Mouse (Mus musculus) layer of hippocampus, adult 18-20 months (tissue): ENCODE results near the gene Fgfr1op2. TPM values are rescaled to one million over a fixed set of nuclear protein-coding genes. Genes with fewer than 3 reads are reported as not detected.
"Not testable (repeated sequence)": the region's sequence is repeated elsewhere in the genome, so short reads cannot be mapped to it uniquely, and the experiment has no call there.

ENCODE experiments used
- DNase-seq, 2 experiments: peaks; one replicate each; pipeline ENCODE4 v3.0.0; 2022; ENCODE audit warnings: low spot score in 2 of 2
- long read RNA-seq: library from polyadenylated mRNA; stranded (forward); transcript quantifications from one replicate; pipeline ENCODE4 v2.0.0, GENCODE M21; 2021
- total RNA-seq, 2 experiments: library from RNA; stranded (reverse); gene quantifications; 2 replicates each; pipeline ENCODE4 v1.2.3; 2021

Fgfr1op2 gene
- total RNA-seq, result 100 to 1,000 TPM; 109 to 112 TPM
- long read RNA-seq, transcript Fgfr1op2-203 (6 exons, 2,766 nt), result major isoform, 246 of 281 reads
- long read RNA-seq, transcript Fgfr1op2-204 (7 exons, 2,880 nt), result minor isoform, 19 of 281 reads
- long read RNA-seq, transcript Fgfr1op2-202 (5 exons, 918 nt), result minor isoform, 5 of 281 reads
- long read RNA-seq, partial matches to known transcripts, result 2 of 281 reads
- long read RNA-seq, other reads (novel, unspliced or antisense), result 9 of 281 reads

DNA sequence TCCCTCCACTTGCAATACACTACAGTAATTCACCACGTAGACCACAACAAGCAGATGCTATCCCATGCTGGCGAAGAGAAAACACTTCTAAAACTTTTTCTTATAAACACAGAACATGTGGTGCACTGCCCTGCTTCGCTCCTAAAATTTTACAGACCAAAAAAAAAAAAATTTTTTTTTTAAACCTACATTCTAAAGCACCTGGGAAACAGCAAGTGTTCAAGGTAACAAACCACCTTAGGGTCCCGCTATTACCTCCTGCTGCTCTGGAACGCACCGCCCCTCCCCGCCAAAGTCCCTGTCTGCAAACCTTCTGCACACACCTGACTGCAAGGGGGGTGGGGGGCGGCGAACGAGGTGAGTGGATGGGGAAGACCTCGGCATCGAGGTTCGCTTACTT, at the start of gene Fgfr1op2:
Gene Fgfr1op2, plus strand, starts transcription at position 301 of the 400 bp plus-strand sequence.
- DNase-seq, result no peak

DNA sequence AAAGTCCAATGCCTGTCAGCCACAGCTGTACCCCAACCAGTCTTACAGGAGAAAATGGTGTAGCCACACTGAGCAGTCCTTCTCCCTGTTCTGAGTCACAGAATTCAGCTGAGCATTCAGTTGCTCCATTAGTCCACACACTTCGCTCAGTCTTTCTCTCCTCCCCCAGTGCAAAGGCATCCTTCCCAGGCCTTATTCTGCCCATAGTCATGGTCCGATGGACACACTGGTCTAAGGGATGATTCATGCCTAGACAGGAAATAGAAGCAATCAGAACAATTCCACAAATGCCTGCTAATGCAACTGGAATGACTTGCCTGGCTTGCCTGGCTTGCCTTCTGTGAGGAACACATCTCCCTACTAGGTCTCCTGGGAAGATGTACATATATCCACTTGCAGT, 49.5 kb upstream of the Fgfr1op2 start:
- no peak for DNase-seq

DNA sequence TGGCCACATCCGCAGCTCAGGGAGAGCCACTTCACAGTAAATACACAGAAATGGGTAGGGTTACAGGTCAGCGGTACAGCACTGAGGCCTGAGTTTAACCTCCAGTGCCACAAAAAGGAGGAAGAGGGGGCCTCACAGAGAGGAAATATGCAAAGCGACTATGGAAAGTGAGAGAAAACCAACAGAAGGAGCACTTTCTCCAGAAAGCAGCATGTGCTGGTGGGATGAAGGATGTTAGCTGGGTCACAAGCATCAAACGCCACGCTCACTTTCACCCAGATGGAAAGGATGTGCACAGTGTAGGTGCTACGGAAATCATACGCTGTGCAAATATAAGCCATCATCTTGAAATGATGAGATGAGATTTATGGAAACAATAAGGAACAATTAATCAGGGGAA, 46.6 kb upstream of the Fgfr1op2 start:
- DNase-seq, result no peak

DNA sequence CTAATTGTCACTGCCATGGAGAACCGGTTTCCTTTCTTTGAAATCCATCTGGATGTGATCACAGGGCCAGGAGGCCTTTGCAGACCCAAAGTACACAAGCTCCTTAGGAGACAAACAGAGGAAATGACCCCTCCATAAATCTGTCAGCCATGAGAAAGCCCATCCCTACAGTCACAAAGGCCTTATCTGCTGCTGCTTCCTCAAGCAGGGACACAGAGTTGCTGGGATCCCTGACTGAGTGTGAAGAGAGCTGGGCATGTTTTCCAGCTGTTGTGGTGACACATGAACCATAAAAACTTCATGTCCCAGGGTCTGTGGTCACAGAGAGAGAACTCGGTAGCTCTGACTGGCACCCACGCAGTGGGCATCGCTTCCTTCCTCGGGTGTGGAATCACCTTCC, 46.2 kb upstream of the Fgfr1op2 start:
- DNase-seq, result no peak

DNA sequence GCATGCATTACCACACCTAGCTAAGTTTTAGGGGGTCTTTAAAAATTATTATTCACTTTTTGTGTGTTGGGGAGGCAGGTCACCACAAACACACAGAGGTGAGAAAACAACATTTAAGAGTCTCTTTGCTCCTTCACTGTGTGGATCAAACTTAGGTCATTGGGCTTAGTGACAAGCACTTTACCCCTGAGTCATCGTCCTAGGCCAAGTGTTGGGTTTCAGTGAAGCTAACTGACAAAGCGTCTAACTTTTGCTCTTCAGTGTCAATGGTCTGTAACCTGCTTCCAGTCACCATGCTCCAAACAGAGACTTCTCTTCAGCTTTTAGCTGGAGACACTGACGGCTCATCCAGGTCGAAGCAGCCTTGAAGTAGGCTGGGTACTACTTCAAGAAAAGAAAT, 43.9 kb upstream of the Fgfr1op2 start:
- no peak for DNase-seq

DNA sequence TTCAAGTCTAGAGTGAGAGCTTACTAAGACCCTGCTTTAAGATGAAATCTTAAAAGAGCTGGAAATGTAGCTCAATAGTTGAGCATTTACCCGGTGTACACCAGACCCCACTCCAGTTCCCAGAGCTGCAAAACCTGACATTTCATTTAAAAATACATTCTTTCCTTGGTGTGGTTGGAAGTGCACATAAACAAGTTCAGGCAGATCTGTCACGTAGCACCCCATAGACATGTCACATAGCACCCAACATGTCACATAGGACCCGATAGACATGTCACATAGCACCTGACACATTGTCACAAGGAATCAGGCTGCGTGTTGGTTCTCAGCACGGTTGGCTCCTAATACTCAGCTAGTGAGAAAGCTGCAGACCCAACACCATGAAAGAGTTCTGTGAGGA, 41.5 kb upstream of the Fgfr1op2 start:
- no peak for DNase-seq

DNA sequence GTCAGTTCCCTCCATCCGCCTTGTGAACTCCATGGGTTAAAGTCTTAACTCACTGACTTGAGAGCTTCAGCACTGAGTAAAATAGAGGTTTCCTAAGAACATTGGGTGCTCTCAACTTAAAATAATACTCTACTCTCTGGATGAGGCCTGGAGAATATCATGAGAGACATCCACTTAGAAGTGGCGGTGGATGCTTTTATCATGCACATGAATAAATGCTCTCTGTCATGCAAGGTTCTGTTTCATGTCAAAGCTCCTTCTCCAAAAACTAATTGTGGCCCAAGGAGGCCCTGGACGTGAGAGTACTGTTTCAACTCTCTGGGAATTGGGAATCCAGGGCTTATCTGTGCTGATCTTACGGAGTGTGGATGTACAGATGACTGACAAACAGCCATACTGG, 39.9 kb upstream of the Fgfr1op2 start:
- DNase-seq, result no peak

DNA sequence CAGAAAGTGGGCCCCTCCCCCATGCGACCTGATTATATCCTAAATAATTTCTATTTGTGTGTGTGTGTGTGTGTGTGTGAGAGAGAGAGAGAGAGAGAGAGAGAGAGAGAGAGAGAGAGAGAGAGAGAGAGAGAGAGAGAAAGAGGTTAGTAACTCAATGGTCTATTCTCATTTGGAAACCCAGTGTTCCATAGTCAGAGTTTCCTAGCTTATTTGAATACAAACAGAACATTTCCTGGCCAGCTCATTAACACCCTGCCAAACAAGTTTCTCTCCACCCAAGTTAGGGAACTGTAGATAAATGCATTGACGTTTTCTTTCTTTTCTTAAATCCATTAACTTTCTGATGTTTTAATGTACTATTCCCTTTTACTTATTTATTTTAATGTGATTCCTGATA, 38.9 kb upstream of the Fgfr1op2 start:
- no peak for DNase-seq

DNA sequence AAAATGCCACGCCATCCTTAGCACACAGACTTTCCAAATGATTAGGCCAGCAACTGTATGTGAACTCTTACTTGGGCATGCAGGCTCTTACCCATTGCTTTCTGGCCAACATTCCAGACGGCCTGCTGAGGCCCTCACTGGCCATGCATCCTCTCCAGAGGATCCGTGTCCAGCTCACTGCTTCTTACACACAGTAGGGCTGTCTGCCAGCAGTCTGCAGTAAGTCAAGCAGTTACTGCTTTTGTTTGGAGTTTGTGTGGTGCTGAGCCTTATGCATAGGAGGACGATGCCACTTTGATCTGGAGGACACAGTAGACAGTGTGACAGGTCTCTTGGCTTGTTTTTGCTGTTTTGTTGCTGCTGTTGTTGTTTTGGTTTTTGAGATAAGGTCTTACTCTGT, 38.3 kb upstream of the Fgfr1op2 start:
- DNase-seq, result no peak

DNA sequence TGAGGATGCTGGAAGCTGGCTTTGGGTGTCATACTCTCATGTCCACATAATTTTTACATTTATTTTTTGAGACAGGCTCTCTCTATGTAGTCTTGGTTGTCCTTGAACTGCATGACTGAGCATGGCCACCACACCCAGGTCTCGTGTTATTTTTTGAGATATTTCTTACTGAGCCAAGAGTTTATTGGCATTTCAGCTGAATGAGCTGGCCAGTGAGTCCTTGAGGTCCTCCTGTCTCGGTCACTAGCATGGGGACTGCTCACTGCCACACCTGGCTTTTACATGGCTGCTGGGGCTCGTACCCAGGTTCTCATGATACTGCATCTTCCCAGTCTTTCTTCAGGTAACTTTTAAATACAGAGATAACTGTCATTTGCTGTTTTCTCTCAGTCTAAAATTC, 36.6 kb upstream of the Fgfr1op2 start:
- no peak for DNase-seq

DNA sequence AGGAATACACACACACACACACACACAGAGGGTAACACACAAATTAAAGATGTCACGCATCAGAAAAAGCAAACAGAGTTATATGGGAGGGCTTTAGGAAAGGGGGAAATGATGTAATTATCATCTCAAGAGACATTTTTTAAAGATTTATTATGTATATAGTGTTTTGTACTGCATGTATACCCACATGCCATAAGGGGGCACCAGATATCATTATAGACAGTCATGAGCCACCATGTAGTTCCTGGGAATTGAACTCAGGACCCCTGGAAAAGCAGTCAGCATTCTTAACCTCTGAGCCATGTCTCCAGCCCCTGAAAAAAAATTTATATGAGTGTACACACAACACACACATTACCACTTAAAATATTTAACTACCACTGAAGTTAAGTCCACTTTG, 32.4 kb upstream of the Fgfr1op2 start:
- DNase-seq, result no peak

DNA sequence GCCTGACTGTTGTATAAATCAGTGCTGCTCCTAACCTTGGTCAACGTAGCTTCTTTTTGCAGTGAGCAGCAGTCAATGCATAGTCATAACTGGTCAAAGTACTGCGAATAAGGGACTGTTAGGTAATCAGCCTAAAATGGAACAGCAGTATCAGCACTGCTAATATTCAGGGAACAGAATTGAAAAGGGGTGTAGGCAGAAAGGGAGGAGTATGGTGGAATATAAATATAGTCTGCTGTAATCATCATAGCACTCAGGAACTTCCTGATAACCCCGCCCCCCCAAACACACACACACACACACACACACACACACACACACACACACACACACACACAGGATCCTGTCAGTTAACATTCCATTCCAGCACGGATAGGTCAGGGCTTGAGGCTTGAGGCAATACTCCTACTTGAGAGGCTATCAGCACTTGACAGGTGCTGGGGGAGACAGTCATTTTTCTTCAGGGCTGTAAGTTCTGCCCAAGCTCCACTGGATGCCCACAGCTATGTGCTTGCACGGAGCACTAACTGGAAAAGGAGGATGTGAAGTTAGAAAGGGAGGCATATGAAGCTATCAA, 31.6 kb upstream of the Fgfr1op2 start:
- no peak for DNase-seq

DNA sequence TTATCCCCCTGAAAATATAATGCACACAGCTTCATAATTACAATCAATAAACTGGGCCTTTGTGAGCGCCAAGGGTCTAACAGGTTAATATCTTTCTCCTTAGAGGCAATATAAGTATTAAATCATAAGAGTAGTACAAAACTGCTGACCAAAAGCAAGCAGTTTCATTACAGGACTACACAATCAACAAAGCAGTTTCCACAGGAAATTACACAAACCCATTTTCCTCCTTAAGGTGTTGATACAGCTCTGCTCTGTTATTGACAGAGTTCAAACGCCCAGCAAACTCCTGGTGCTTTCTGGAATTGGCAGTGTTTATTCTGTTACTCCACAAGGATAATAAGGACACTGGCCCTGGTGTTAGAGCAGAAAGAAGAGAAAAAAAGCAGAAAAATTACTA, 26.6 kb upstream of the Fgfr1op2 start:
- DNase-seq, result no peak

DNA sequence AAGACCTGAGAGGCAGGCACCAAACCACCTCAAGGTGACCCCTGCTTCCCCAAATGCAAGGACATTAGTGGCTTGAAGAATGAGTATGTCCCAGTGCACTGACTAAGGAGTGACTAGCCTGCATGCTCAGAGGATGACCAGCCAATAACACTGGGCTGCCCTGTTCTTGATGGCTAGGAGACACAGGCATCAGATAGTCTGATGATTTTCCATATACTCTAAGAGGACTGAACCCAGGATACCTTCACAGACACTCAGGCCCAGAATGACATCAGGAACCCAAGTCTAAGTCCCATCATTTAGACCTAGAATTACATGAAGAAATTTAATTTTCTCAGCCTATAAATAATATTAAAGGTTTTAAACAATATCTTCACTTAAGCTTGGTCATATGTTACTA, 25.7 kb upstream of the Fgfr1op2 start:
- no peak for DNase-seq

DNA sequence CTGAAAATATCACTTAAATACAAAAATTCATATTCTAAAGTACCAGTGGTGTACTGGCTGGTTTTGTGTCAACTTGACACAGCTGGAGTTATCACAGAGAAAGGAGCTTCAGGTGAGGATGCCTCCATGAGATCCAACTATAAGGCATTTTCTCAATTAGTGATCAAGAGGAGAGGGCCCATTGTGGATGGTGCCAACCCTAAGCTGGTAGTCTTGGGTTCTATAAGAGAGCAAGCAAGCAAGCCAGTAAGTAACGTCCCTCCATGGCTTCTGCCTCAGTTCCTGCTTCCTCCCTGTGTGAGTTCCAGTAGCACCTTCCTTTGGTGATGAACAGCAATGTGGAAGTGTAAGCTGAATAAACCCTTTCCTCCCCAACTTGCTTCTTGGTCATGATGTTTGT, 14.5 kb upstream of the Fgfr1op2 start:
- not testable (repeated sequence) for DNase-seq

DNA sequence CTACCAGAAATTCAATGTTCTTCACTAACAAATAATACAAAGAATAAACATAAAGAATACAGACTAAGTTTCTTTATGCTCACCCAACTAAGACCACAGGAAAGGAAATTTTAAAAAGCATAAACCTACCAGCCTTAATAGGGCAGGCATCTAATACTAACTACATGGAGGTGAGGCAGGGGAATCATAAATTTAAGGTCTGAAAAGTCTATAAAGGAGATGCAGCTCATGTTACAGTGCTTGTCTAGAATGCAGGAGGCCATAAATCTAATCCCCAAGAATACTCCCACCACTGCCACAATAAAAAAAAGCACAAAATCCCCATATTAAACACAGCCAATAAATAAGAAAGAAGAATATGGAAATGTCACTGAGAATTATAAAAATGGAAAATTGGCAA, 4.9 kb upstream of the Fgfr1op2 start:
- no peak for DNase-seq

DNA sequence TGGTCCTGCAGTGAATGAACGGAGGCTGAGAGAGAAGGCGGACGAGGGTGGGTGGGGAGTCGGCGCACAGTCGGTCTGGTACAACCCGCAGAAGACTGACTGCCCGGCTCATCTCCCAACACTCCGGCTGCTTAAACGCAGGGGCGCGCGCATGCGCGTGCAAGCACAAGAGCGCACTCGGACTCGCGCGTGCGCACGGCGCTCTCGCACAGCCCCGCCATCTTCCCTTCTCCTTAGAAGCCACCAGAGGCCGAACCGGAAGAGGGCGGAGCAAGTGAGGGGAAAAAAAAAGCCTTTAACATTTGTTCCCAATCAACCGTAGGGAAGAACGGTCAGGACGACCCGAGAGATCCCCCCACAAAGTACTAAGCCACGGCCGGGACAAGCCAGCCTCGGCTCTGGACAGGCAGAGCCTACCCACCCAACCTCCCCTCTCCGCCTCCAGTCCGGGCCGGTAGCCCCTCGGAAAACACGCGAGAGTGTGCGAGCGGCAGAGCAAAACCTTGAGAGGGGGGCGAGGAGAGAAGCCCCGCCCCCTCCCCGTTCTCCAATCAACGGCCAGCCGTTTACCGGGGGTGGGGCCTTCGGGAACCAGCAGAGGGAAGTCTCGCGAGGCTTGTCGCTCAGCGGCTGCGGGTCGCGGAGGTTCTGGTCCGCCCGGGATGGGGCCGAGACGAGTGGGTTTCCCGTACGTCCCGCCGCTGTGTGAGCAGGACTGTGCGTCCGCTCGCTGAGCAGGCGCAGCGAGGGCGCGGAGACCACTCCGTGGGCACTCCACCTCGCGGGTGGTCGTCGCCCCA, 507 bp downstream of the Fgfr1op2 start, which contains the start of gene Ints13:
Gene Ints13, minus strand, starts transcription at position 526 of the 800 bp plus-strand sequence.
- DNase-seq, result peak; percentile 95 to 98

DNA sequence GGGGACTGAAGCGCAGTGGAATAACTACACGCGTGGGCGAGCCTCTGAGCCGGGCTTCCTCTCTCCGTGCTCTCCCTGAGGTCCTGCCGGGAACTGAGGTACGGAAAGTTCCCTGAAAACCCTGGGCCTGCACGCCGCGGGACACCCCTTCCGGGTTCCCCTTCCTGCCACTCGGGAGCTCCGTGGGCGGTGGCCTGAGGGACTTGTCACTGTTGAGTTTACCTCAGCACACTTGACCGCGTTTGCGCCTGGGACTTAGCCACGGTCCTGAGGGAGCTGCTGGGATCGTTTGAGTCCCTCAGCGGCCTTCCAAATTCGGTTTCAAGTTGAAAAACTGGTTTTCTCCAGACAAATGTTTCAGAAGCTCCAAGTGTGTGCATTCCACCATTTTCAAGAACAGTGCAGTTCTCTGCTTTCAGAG, 1.1 kb downstream of the Fgfr1op2 start:
- no peak for DNase-seq

DNA sequence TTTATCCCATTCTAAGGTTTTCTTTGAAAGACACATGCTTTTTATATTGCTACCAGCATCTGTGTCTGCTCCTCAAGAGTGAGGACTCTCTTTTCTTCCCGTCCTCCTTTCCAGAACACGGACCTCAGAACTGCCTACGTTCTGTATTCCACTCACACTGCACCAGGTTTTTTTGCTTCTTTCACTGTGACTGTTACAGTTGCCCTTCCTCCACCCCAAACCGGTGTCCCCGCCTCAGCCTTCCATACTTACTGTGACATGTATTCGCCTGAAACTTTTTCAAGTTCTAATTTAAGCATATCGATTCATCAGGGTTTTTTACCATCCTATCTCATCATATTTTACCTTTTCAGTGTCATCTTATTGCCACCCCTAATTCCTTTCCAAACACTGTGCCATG, 1.6 kb downstream of the Fgfr1op2 start:
- peak in 1 of 2 experiments; percentile 52 for DNase-seq

DNA sequence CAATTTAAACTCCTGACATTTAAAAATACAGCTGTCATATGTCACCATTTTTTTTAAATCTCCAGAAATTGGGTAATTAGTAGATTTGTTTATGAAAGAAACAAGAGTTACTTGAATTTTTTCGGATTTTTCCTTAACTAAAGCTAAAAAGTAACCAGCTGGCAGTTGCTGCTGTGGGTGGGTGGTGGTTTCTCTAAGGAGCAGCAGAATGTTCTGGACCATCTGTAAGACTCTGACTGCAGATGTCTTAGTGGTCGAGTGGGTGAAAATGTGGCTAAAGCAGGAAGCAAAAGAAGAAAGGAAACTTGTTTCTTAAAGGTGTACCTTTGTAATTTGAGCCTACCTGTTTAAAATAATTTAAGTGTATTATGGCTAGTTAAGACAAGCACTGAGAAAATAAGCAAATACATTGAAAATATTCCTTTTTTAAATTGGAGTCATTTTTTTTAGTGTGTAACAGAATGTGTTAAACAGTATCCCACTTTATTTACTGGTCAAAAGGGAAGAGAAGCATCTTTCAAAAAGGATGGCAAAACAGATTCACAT, 3.5 kb downstream of the Fgfr1op2 start:
- DNase-seq, result peak; percentile 37 to 71

DNA sequence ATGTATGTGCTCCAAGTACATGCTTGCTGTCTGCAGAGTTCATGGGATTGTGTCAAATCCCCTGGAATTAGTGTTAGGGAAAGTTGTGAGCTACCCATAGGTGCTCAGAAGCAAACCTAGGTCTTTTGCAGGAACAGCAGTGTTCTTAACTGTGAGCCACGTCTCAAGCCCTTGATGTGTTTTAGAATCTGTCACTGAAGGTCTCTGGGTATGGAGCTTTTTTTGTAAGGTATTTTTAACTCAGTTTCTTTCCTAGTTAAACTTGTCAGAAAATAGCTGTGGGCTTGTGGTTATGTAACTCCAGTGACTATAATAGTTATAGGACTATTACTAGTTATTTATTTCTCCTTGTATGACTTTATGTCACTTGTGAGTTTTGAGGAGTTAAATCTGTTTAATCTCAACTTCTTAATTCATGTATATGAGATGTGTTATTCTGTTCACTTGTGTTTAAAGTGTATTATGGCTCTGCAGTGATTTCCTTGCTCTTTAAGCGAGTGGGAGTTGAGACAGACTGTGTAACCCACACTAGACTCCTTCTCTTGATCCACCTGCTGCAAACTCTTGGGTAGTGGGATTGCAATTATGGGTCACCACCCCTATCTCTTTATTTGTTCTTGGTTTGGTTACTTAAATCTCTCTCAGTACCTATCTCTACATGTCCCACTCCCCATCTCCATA, 6.5 kb downstream of the Fgfr1op2 start:
- DNase-seq, result no peak

DNA sequence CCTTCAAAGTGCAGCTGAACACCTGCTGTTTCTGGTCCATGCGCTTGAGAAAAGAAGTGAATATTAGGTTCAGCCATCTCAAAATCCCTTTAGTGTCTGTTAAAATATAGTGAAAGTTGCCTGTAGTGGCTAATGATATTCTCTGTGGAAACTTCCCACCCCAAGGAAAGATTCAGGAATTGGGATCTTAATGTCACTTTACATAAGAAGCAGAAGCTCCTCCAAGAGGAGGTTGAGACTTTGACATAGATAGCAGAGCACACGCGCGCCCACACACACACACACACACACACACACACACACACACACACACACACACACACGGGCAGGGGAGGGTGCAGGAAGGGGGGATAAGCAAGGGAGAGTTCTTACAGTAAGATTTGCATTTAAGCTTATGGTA, 8.1 kb downstream of the Fgfr1op2 start:
- no peak for DNase-seq
